Mouse (Mus musculus): Measurements from ENCODE around the gene Olfr118. TPM values are rescaled to one million over a fixed set of nuclear protein-coding genes. Genes with fewer than 3 reads are reported as not detected.

Olfr118 gene
- not detected in 2 replicates for polyA plus RNA-seq (2012; rRNA removed; ENCODE audit: low replicate concordance)

DNA sequence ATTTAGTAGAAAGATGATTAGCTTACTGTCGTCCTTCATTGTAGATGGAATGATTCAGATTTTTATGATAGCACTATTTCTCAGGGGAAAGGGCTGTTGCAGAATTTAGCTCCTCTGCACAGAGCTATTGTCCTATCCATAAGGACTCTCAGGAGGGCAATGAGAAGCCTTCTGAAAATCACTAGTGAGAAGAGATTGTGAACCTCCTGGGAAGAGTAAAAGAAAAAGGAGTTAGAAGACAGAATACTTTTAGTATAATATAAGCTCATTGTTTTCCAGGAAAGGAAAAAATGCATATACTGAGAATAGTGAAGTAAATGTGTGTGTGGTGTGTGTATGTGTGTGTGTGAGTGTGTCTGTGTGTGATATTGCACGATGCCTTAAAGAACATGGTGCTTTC is at the start of gene Olfr118:
Gene Olfr118 (plus strand): TSS at position 301 of the 400 bp plus-strand sequence.

DNA sequence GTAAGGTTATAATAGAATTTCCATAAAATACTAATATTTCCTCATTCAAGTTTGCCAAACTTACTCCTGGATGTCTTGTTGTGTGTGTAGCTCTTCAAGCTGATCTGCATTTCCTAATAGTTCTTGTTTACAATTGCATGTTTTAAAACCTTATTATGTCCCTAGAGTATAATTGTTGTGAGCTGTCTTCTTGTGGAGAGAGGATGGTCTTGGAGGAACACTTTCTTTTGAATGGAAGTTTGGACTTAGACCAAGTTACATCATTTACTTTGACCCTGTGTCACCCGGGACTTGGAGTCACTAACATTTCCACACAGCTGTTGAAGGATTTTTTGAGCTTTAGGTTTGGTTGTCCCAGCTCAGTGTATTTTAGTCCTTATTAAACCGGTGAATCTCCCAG is 39.8 kb upstream of the Olfr118 start, which contains the start of the genes Olfr115 and Olfr116:
Gene Olfr115 (minus strand): TSS at position 101 of the 400 bp plus-strand sequence.
Gene Olfr116 (minus strand): TSS at position 191 of the 400 bp plus-strand sequence.

DNA sequence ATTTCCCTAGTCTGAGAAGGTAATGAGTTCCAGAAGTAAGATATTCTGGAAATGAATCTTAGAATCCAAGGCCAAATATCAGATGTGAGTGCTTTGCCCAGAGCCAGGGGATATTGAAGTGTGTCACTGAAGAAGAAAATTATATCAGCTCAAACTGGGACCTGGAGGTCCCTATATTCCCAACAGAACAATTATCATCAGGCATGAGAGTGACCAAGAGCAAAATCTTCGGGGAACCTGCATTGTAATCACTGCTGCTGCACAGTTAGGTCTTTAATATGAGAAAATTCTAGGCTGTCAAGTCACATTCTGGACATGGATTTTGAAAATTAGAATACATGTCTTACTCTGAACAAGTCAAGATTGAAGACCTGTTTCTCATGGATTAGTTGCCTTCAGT is 3.1 kb upstream of the Olfr118 start, which contains the start of gene Olfr117:
Gene Olfr117 (minus strand): TSS at position 101 of the 400 bp plus-strand sequence.

GRCm38 (mm10) chr17:37696264-37696663 is 29.5 kb downstream of the Olfr118 start, which contains the start of gene Olfr119:
Olfr119 (plus strand) TSS chr17:37696564.

GRCm38 (mm10) chr17:37721508-37721907 is 54.7 kb downstream of the Olfr118 start, which contains the start of gene Olfr120:
Olfr120 (plus strand) TSS chr17:37721808.

Other genes starting within 250 kb of the Olfr118 start
- gene Olfr108, start 221.5 kb upstream of the Olfr118 start, polyA plus RNA-seq (2012; rRNA removed; ENCODE audit: low replicate concordance) = not detected in 2 replicates
- gene Olfr109, start 208.1 kb upstream of the Olfr118 start, polyA plus RNA-seq (2012; rRNA removed; ENCODE audit: low replicate concordance) = not detected in 2 replicates
- 0.08 TPM in 1 of 2 replicates, not detected in the other for gene H2-M2, start 183.4 kb upstream of the Olfr118 start, polyA plus RNA-seq (2012; rRNA removed; ENCODE audit: low replicate concordance)
- not detected in 2 replicates for gene Olfr110, start 174.5 kb upstream of the Olfr118 start, polyA plus RNA-seq (2012; rRNA removed; ENCODE audit: low replicate concordance)
- gene Olfr111, start 159.0 kb upstream of the Olfr118 start, polyA plus RNA-seq (2012; rRNA removed; ENCODE audit: low replicate concordance) = not detected in 2 replicates
- not detected in 2 replicates for gene Olfr112, start 97.5 kb upstream of the Olfr118 start, polyA plus RNA-seq (2012; rRNA removed; ENCODE audit: low replicate concordance)
- gene Olfr113, start 89.3 kb upstream of the Olfr118 start, polyA plus RNA-seq (2012; rRNA removed; ENCODE audit: low replicate concordance) = not detected in 2 replicates
- not detected in 2 replicates for gene Olfr114, start 74.2 kb upstream of the Olfr118 start, polyA plus RNA-seq (2012; rRNA removed; ENCODE audit: low replicate concordance)
- not detected in 2 replicates for gene Olfr115, start 39.9 kb upstream of the Olfr118 start, polyA plus RNA-seq (2012; rRNA removed; ENCODE audit: low replicate concordance)
- gene Olfr116, start 39.8 kb upstream of the Olfr118 start, polyA plus RNA-seq (2012; rRNA removed; ENCODE audit: low replicate concordance) = not detected in 2 replicates
- not detected in 2 replicates for gene Olfr117, start 3.2 kb upstream of the Olfr118 start, polyA plus RNA-seq (2012; rRNA removed; ENCODE audit: low replicate concordance)
- gene Olfr119, start 29.6 kb downstream of the Olfr118 start, polyA plus RNA-seq (2012; rRNA removed; ENCODE audit: low replicate concordance) = not detected in 2 replicates
- not detected in 2 replicates for gene Olfr120, start 54.8 kb downstream of the Olfr118 start, polyA plus RNA-seq (2012; rRNA removed; ENCODE audit: low replicate concordance)
- not detected in 2 replicates for gene Olfr121, start 81.9 kb downstream of the Olfr118 start, polyA plus RNA-seq (2012; rRNA removed; ENCODE audit: low replicate concordance)
- gene Olfr122, start 101.6 kb downstream of the Olfr118 start, polyA plus RNA-seq (2012; rRNA removed; ENCODE audit: low replicate concordance) = not detected in 2 replicates
- not detected in 2 replicates for gene Olfr123, start 126.5 kb downstream of the Olfr118 start, polyA plus RNA-seq (2012; rRNA removed; ENCODE audit: low replicate concordance)
- not detected in 2 replicates for gene Olfr124, start 132.9 kb downstream of the Olfr118 start, polyA plus RNA-seq (2012; rRNA removed; ENCODE audit: low replicate concordance)
- gene Olfr125, start 166.0 kb downstream of the Olfr118 start, polyA plus RNA-seq (2012; rRNA removed; ENCODE audit: low replicate concordance) = not detected in 2 replicates
- not detected in 2 replicates for gene Olfr126, start 180.5 kb downstream of the Olfr118 start, polyA plus RNA-seq (2012; rRNA removed; ENCODE audit: low replicate concordance)
- gene Olfr127, start 233.4 kb downstream of the Olfr118 start, polyA plus RNA-seq (2012; rRNA removed; ENCODE audit: low replicate concordance) = not detected in 2 replicates

All from duodenum, adult 2 months (tissue).